Mouse (Mus musculus) olfactory bulb, adult 2 months (tissue): Measurements from ENCODE around the gene Tsen34.

Experiments
- CTCF ChIP-seq: fragments of 200-500 bp; IDR thresholded peaks from 2 replicates; pipeline ENCODE4 v1.5.1; 2012; ENCODE audit warnings: low read depth, mild to moderate bottlenecking, low read length, moderate library complexity; ENCODE audit not compliant: insufficient read depth
- POLR2A ChIP-seq: fragments of 200-500 bp; IDR thresholded peaks from 2 replicates; pipeline ENCODE4 v1.6.1; 2012; ENCODE audit warnings: mild to moderate bottlenecking, low read depth, low read length, moderate library complexity; ENCODE audit not compliant: insufficient read depth

DNA sequence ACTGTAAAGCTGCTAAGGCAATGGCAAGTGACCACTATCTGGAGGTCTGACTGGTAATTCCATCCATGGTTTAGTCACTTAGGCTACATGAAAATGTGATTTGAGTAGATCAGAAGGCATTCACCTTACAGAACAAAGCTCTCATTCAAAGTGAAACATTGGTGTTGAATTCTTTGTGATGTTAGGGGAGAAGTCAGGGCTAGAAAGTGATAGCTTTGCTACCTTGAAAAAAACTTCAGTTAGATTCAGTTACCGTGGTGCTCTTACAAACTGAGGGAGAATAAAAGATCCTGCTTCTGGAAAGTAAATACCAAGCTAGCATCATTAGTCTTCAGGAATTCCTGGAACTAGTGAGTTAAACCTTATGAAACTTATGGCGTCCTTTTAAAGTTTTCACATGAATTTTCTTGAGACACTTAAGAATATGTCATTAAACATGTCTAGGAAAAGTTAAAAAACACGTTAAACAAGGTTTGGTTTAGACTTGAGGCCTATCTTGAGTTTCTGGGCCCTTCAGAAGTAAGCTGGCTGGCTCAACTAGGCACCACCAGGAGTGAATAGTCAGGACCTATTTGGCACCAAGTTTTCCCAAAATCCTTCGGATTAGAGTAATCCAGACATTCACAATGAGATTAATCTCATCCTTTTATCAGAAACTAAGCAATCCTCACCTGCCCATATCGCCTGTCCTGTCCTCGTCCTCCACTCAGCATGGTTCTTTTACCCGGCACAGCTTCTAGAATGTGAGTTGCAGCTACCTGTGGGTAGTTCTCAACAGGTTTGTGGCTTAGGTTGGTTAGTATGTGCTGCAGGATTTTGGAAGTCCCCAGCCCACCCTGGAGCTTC is 15.1 kb downstream of the Tsen34 start:
- TF ChIP-seq CTCF: no peak
- TF ChIP-seq POLR2A: no peak
